Mouse (Mus musculus) brain, embryonic 14.5 days (tissue): ENCODE measurements around the gene Hps4.

Source experiments
- CTCF ChIP-seq: fragments of 200-500 bp; IDR thresholded peaks from 2 replicates; pipeline ENCODE4 v1.5.1; 2012; ENCODE audit warnings: inconsistent platforms, mild to moderate bottlenecking, moderate library complexity, borderline replicate concordance; ENCODE audit not compliant: insufficient read depth, insufficient read length; ENCODE audit errors: extremely low read depth
- POLR2A ChIP-seq: fragments of 200-500 bp; IDR thresholded peaks from 2 replicates; pipeline ENCODE4 v1.6.1; 2012; ENCODE audit warnings: mild to moderate bottlenecking, inconsistent platforms, borderline replicate concordance; ENCODE audit not compliant: poor library complexity, insufficient read depth, insufficient read length, severe bottlenecking; ENCODE audit errors: extremely low read depth

DNA sequence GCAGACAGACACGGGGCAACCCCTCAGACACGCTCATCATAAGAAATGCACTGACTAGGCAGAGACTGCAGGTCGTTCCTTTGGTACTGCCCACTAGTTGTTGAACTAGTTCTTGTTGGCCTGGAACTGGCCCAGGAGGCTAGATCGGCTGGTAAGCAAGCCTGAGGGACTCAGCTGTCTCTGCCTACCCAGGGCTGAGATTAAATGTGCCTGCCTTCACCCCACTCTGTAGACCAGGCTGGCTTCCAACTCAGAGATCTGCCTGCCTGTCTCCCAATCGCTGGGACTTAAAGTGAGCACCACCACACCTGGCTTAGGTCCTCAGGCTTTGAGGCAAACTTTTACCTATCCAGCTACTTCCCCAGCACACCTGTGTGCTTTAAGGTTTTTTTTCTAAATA, 22.5 kb upstream of the Hps4 start:
- TF ChIP-seq POLR2A, result no peak
- no peak for TF ChIP-seq CTCF
